Mouse (Mus musculus): Measurements from ENCODE around the gene Gm47985. TPM values are rescaled to one million over a fixed set of nuclear protein-coding genes. Genes with fewer than 3 reads are reported as not detected.
A peak's percentile ranks its signal among the peaks of the same experiment; 100 is the strongest.
"Not testable (repeated sequence)": the region's sequence is repeated elsewhere in the genome, so short reads cannot be mapped to it uniquely, and the experiment has no call there.

Gene Gm47985
- 0.08 and 0.23 TPM in 2 replicates for total RNA-seq (2014; rRNA removed; ENCODE audit: low replicate concordance)
- 0.25 and 0.42 TPM in 2 replicates for polyA plus RNA-seq (2015; fragmentation: Nextera tagmentation; extraction: Ambion mirVana)

DNA sequence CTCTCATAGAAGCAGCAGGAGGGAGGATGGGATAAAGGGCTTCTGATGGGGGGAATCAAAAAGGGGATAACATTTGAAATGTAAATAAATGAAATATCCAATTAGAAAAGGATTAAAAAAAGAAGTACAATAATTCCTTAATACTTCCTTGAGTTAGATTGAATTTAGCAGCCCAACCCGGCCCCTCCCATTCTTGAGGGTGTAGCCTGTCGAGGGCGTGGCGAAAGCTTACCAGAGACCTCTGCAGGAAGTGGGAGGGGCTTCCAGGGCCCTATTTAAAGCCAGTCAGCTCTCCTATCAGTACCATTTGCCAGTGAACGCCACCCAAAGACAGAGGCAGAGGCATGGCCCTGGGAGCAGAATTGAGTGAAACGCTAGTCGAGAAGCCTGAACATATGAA lies at the start of gene Gm47985:
Gene Gm47985, plus strand, starts transcription at position 272 of the 400 bp plus-strand sequence.
- H3K36me3 ChIP-seq (replicated peaks; ENCODE audit: control insufficient read depth, insufficient read depth, low read length); H3K9me3 ChIP-seq (replicated peaks; ENCODE audit: control insufficient read depth, low read length); H3K4me3 ChIP-seq (ENCODE audit: low read depth, low read length); H3K27me3 ChIP-seq (ENCODE audit: control insufficient read depth, insufficient read depth, low read length); H3K27ac ChIP-seq (ENCODE audit: low read depth); H3K4me1 ChIP-seq (ENCODE audit: control insufficient read depth, insufficient read depth); H3K9ac ChIP-seq (replicated peaks; ENCODE audit: low read depth, low read length); DNase-seq (ENCODE audit: low spot score); ATAC-seq (ENCODE audit: insufficient read depth, low read depth); H3K4me2 ChIP-seq (ENCODE audit: low read depth, low read length): not testable (repeated sequence)
- WGBS, result no CpG with 5 or more reads among the region's 7 CpGs

DNA sequence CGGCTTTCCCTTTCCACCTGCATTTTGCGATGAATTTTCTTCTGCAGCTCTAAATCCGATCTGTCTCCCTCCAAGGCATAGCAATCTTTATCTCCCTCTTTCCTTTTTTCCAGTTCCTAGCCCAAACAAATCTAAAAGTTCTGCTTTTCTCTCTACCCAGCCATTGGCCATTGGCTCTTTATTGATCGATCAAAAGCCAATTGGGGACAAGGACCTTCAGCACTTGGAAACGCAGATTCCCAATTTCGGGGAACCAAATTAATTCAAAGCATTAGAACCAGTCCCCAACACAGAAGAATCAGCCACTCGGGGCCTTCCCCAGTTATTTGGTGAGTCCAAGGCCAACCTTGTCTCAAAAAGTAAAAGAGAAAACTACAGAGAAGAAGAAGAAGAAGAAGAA lies 49.7 kb upstream of the Gm47985 start:
- Histone ChIP-seq H3K4me1 (ENCODE audit: control insufficient read depth, insufficient read depth) (peaks cover 36% of the 10 kb centered on the region), H3K4me3 (ENCODE audit: low read depth, low read length) (no peak overlapping the region), H3K9me3 (replicated peaks; ENCODE audit: control insufficient read depth, low read length) (no peaks in the 10 kb centered on the region), H3K27ac (ENCODE audit: low read depth) (no peak overlapping the region), H3K9ac (replicated peaks; ENCODE audit: low read depth, low read length) (no peak overlapping the region), H3K4me2 (ENCODE audit: low read depth, low read length) (no peak overlapping the region), H3K27me3 (ENCODE audit: control insufficient read depth, insufficient read depth, low read length) (no peaks in the 10 kb centered on the region), H3K36me3 (replicated peaks; ENCODE audit: control insufficient read depth, insufficient read depth, low read length) (no peaks in the 10 kb centered on the region)
- ATAC-seq (ENCODE audit: insufficient read depth, low read depth), result no peak
- WGBS, result 93% methylated on average over 7 of the region's 7 CpGs
- TF ChIP-seq EP300 (IDR thresholded peaks at IDR 0.05; ENCODE audit: low read depth) (no peak), CTCF (IDR thresholded peaks at IDR 0.05; ENCODE audit: low read depth) (no peak)
- no peak for DNase-seq (ENCODE audit: low spot score)

DNA sequence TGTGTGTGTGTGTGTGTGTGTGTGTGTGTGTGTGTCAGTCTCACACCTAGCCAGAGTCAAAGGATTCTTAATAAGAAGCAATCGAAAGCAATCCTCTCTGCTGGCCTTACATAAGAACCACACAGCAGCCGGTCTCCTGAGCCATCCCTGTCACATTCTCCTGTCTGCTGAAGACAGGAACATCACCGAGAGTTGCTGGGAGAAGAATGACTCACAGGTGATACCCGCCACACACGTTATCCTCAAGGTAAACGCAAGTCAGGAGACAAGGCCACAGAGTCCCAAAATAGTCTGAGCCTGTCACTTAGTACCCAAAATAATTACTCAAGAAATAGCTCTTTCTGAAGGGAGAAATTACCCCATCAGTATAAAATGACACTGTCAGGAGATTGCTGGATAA lies 43.9 kb upstream of the Gm47985 start:
- Histone ChIP-seq H3K4me3 (ENCODE audit: low read depth, low read length) (no peak overlapping the region), H3K9me3 (replicated peaks; ENCODE audit: control insufficient read depth, low read length) (no peaks in the 10 kb centered on the region), H3K27me3 (ENCODE audit: control insufficient read depth, insufficient read depth, low read length) (no peaks in the 10 kb centered on the region), H3K36me3 (replicated peaks; ENCODE audit: control insufficient read depth, insufficient read depth, low read length) (no peaks in the 10 kb centered on the region), H3K27ac (ENCODE audit: low read depth) (no peak overlapping the region), H3K4me1 (ENCODE audit: control insufficient read depth, insufficient read depth) (no peaks in the 10 kb centered on the region), H3K9ac (replicated peaks; ENCODE audit: low read depth, low read length) (no peak overlapping the region), H3K4me2 (ENCODE audit: low read depth, low read length) (no peak overlapping the region)
- DNase-seq (ENCODE audit: low spot score) (no peak), ATAC-seq (ENCODE audit: insufficient read depth, low read depth) (no peak)
- 47% methylated on average over 6 of the region's 6 CpGs for WGBS
- no peak for TF ChIP-seq CTCF (IDR thresholded peaks at IDR 0.05; ENCODE audit: low read depth)
- TF ChIP-seq EP300 (IDR thresholded peaks at IDR 0.05; ENCODE audit: low read depth), result no peak

DNA sequence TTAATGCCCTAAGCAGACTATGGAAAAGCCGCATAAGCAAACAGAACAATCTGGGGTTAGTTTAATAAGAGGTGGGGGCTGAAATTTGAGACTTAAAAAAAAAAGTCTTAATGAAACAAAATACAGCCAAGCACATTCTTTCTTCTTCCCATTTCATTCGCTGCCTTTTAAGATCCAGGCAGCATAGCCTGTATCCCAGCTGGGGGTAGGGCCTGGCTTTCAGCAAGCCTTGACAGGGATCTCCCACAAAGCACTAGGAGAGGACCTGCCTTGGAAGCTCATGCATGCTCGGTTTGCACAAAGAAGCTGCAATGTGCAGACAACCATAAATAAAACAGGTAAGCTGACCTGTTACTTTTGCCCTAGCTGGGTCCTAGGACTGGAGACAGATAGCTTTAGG lies 41.4 kb upstream of the Gm47985 start:
- DNase-seq (ENCODE audit: low spot score), result no peak
- Histone ChIP-seq H3K4me1 (ENCODE audit: control insufficient read depth, insufficient read depth) (peaks cover 15% of the 10 kb centered on the region), H3K36me3 (replicated peaks; ENCODE audit: control insufficient read depth, insufficient read depth, low read length) (no peaks in the 10 kb centered on the region), H3K27me3 (ENCODE audit: control insufficient read depth, insufficient read depth, low read length) (no peaks in the 10 kb centered on the region), H3K27ac (ENCODE audit: low read depth) (no peak overlapping the region), H3K4me3 (ENCODE audit: low read depth, low read length) (no peak overlapping the region), H3K9me3 (replicated peaks; ENCODE audit: control insufficient read depth, low read length) (no peaks in the 10 kb centered on the region), H3K4me2 (ENCODE audit: low read depth, low read length) (no peak overlapping the region), H3K9ac (replicated peaks; ENCODE audit: low read depth, low read length) (no peak overlapping the region)
- 74% methylated on average over 3 of the region's 3 CpGs for WGBS
- TF ChIP-seq EP300 (IDR thresholded peaks at IDR 0.05; ENCODE audit: low read depth) (no peak), CTCF (IDR thresholded peaks at IDR 0.05; ENCODE audit: low read depth) (no peak)
- no peak for ATAC-seq (ENCODE audit: insufficient read depth, low read depth)

DNA sequence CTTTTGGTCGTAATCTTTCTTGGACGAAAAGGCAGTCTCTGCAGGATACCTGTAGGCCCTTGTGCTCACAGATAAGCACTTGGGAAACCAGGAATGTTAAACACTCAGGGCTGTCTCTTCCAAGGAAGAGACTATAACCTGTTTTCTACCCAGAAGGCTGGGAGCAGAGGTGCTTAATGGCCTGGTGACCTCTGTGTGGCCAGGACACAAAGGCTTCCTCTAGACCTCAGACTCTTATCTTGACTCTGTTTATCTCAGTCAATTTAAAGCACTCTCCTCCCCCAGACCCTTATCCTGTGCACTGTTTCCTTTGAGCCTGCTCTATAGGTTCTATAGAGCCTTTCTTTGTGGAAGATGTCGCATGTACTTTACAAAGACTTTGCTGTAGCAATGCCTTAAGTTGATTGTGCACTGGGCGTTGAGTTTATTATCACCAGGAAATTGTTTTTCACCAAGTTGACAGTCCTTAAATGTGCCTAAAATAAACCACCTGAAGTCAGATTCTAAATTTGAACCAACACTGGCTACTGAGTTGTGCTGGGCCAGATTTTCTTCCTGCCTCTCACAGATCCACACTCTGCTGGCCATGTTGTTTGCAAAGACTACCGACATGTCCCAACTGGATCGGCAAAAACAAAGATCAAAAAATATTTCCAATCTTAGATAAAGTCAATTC lies 37.7 kb upstream of the Gm47985 start:
- Histone ChIP-seq H3K4me1 (ENCODE audit: control insufficient read depth, insufficient read depth) (peaks cover 15% of the 10 kb centered on the region), H3K36me3 (replicated peaks; ENCODE audit: control insufficient read depth, insufficient read depth, low read length) (no peaks in the 10 kb centered on the region), H3K4me3 (ENCODE audit: low read depth, low read length) (no peak overlapping the region), H3K9me3 (replicated peaks; ENCODE audit: control insufficient read depth, low read length) (no peaks in the 10 kb centered on the region), H3K27me3 (ENCODE audit: control insufficient read depth, insufficient read depth, low read length) (no peaks in the 10 kb centered on the region), H3K27ac (ENCODE audit: low read depth) (peak overlapping the region; percentile 75), H3K9ac (replicated peaks; ENCODE audit: low read depth, low read length) (no peak overlapping the region), H3K4me2 (ENCODE audit: low read depth, low read length) (no peak overlapping the region)
- TF ChIP-seq CTCF (IDR thresholded peaks at IDR 0.05; ENCODE audit: low read depth) (no peak), EP300 (IDR thresholded peaks at IDR 0.05; ENCODE audit: low read depth) (peak; percentile 70; the same call in 1 of the 2 replicates)
- 11% methylated on average over 6 of the region's 6 CpGs for whole genome bisulfite sequencing
- peak; percentile 87 for ATAC-seq (ENCODE audit: insufficient read depth, low read depth)
- DNase-seq (ENCODE audit: low spot score), result peak; percentile 80

DNA sequence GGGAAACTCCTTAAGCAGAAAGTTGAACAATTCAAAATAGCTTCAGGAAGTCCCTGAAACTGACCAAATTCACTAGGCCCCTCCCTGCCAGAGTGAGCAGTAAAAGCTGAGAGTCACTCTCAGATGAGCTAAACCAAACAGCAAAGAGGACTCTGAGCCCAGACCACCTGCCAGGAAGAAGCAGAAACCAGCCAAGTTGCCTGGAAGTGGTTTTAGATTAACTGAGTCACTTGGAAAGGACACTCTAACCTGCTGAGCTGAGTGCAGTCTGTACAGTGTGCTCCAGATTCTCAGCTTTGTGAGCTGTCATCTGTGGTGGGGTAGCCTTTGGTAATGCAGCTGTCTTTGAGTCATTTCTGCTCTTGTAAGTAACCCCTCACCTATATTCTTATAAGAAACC lies 34.5 kb upstream of the Gm47985 start:
- H3K4me2 ChIP-seq (ENCODE audit: low read depth, low read length), result no peak overlapping the region
- H3K9me3 ChIP-seq (replicated peaks; ENCODE audit: control insufficient read depth, low read length), result no peaks in the 10 kb centered on the region
- H3K9ac ChIP-seq (replicated peaks; ENCODE audit: low read depth, low read length), result no peak overlapping the region
- H3K36me3 ChIP-seq (replicated peaks; ENCODE audit: control insufficient read depth, insufficient read depth, low read length), result no peaks in the 10 kb centered on the region
- DNase-seq (ENCODE audit: low spot score), result no peak
- TF ChIP-seq EP300 (IDR thresholded peaks at IDR 0.05; ENCODE audit: low read depth) (no peak), CTCF (IDR thresholded peaks at IDR 0.05; ENCODE audit: low read depth) (no peak)
- H3K27me3 ChIP-seq (ENCODE audit: control insufficient read depth, insufficient read depth, low read length), result no peaks in the 10 kb centered on the region
- ATAC-seq (ENCODE audit: insufficient read depth, low read depth), result no peak
- H3K27ac ChIP-seq (ENCODE audit: low read depth), result no peak overlapping the region
- H3K4me3 ChIP-seq (ENCODE audit: low read depth, low read length), result no peak overlapping the region
- H3K4me1 ChIP-seq (ENCODE audit: control insufficient read depth, insufficient read depth), result peaks cover 20% of the 10 kb centered on the region
